Mouse (Mus musculus) testis, adult 2 months (tissue): ENCODE data around the gene Pcbp2.

Experiments used
- CTCF ChIP-seq: fragments of 200-500 bp; IDR thresholded peaks from 2 replicates; pipeline ENCODE4 v1.5.1; 2012; ENCODE audit warnings: low read depth, mild to moderate bottlenecking, inconsistent platforms, low read length, moderate library complexity; ENCODE audit not compliant: control insufficient read depth, insufficient read depth, insufficient replicate concordance
- POLR2A ChIP-seq: fragments of 200-500 bp; IDR thresholded peaks from 2 replicates; pipeline ENCODE4 v1.6.1; 2012; ENCODE audit warnings: low read depth, mild to moderate bottlenecking, inconsistent platforms, low read length, moderate library complexity; ENCODE audit not compliant: control insufficient read depth

- TF ChIP-seq CTCF (no peak), POLR2A (no peak)
Observed at GRCm38 (mm10) chr15:102463666-102464065, 6.7 kb upstream of the Pcbp2 start.
